In genomic region chr1:130422664-130423111, GRCm38 (mm10) we compare ENCODE assay signal across 9 mouse cellular contexts. TPM values are rescaled to one million over a fixed set of nuclear protein-coding genes. Genes with fewer than 3 reads are reported as not detected.
DNase-seq lines count a peak whose midpoint lies in the region; ATAC-seq lines count a peak whose summit lies in the region.
"Had no signal": no experiment of that assay in that cellular context is flagged by ENCODE, and none has a peak within 500 bp of the region (broad histone marks: within the 10 kb centered on the region; RNA-seq: fewer than 3 reads in every experiment).

Cd55b (minus strand) TSS chr1:130423009.

- peak; percentile 10 for DNase-seq in liver
- no peak for DNase-seq in liver, embryonic 11.5 days (ENCODE audit: low spot score)
- peak; percentile 58 to 74 for DNase-seq in cerebellum, postnatal 25 days
- DNase-seq in layer of hippocampus, adult 18-20 months (ENCODE audit: low spot score in 2 of 2): peak; percentile 19 to 23
- DNase-seq in lung, postnatal 14 days: peak; percentile 31
- no peak for DNase-seq in T-cell, adult 2 months (ENCODE audit: low spot score)

- no peaks in the 10 kb centered on the region for H3K4me1 ChIP-seq in liver, embryonic 11.5 days (replicated peaks; ENCODE audit: control insufficient read depth, insufficient read depth, low read length)
- peaks cover 9% of the 10 kb centered on the region for H3K4me1 ChIP-seq in heart, embryonic 13.5 days

- H3K4me3 ChIP-seq in liver, embryonic 11.5 days (ENCODE audit: low read depth, low read length): no peak within 1 kb of the TSS
- peak within 1 kb of the TSS; percentile 16; the same call in 1 of the 2 replicates for H3K4me3 ChIP-seq in heart, embryonic 13.5 days

- no peak within 1 kb of the TSS for H3K9ac ChIP-seq in liver, embryonic 11.5 days (ENCODE audit: low read depth, low read length)
- no peak within 1 kb of the TSS for H3K9ac ChIP-seq in heart, embryonic 13.5 days

- WGBS in liver, embryonic 11.5 days: 58% methylated on average over 18 of the region's 18 CpGs
- WGBS in heart, embryonic 13.5 days: 35% methylated on average over 18 of the region's 18 CpGs

- no peak; the same call in 1 of the 2 replicates for ATAC-seq in liver, embryonic 11.5 days (replicated peaks; ENCODE audit: low FRiP score)
- ATAC-seq in heart, embryonic 13.5 days (ENCODE audit: extremely low read depth, insufficient number of reproducible peaks, low FRiP score, low TSS enrichment): no peak
- ATAC-seq in inflammation-experienced regulatory T-cells, adult 6 months: no peak

- no peaks in the 10 kb centered on the region for H3K27me3 ChIP-seq in liver, embryonic 11.5 days (replicated peaks; ENCODE audit: control insufficient read depth, insufficient read depth, low read length)
- H3K27me3 ChIP-seq in heart, embryonic 13.5 days (replicated peaks): no peaks in the 10 kb centered on the region

- no peak within 1 kb of the TSS for H3K4me2 ChIP-seq in liver, embryonic 11.5 days
- H3K4me2 ChIP-seq in heart, embryonic 13.5 days: peak within 1 kb of the TSS; percentile 54

- H3K36me3 ChIP-seq in liver, embryonic 11.5 days (ENCODE audit: control insufficient read depth, insufficient read depth, low read length): no peaks in the 10 kb centered on the region
- H3K36me3 ChIP-seq in heart, embryonic 13.5 days: no peaks in the 10 kb centered on the region

- H3K9me3 ChIP-seq in liver, embryonic 11.5 days (ENCODE audit: control insufficient read depth, low read length): no peaks in the 10 kb centered on the region
- no peaks in the 10 kb centered on the region for H3K9me3 ChIP-seq in heart, embryonic 13.5 days

- no peak within 1 kb of the TSS for H3K27ac ChIP-seq in liver, embryonic 11.5 days (ENCODE audit: low read depth, low read length)
- no peak within 1 kb of the TSS for H3K27ac ChIP-seq in heart, embryonic 13.5 days (replicated peaks)

RNA-seq across cellular contexts. Expression of gene Cd55b, which starts in this region (rescaled TPM):
- not detected in 2 replicates for polyA plus RNA-seq in liver, embryonic 11.5 days (2014; fragmentation: Nextera tagmentation; extraction: Ambion mirVana)
- polyA plus RNA-seq in heart, embryonic 13.5 days (2015; fragmentation: Nextera tagmentation; extraction: Ambion mirVana): not detected in 2 replicates
- not detected for total RNA-seq in layer of hippocampus, adult 18-20 months (2021)
- polyA plus RNA-seq in inflammation-experienced regulatory T-cells, adult 6 months (2017; shearing (Covaris generic)): not detected
- total RNA-seq: liver, adult 2 months had no signal
- polyA plus RNA-seq: liver, adult 2 months had no signal

Comparison
In these comparisons a context has a peak if more than half of its experiments do, and no peak if none do; other contexts are left out.
1. DNase-seq: peak in liver (single experiment), cerebellum, postnatal 25 days (2 of 2) and lung, postnatal 14 days (single experiment); none in liver, embryonic 11.5 days (single experiment) and T-cell, adult 2 months (single experiment).
2. Peak in DNase-seq in layer of hippocampus, adult 18-20 months; RNA of the gene not detected or under 1 TPM.